Mouse (Mus musculus): ENCODE measurements at regions not wholly inside any gene's neighbourhood (a gene's known extent, or its start where the extent isn't known, plus 50 kb on each side); places are given as distances from the start of the nearest gene placed in this dataset.
A peak's percentile ranks its signal among the peaks of the same experiment; 100 is the strongest.

GRCm38 (mm10) chr4:48889074-48889592 lies 169.9 kb upstream of the Plppr1 start:
- no peak for DNase-seq

DNA sequence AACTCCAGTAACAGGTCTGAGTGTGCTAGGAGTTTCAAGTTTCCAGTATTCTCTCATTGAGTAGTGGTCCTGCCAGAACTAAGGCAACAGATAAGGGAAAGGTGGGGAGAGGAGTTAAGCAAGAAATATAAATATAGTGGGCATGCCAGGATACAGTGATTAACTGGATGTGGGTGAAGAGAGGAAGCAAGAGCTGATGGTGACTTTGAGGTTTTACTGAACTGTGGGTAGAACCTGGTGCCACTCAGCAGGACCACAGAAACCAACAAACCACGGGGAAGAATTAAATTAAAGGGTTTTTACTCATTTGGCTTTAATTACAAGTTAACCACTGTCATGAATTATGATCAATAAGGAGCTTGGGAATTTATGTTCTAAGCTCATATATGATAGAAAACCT lies 154.5 kb upstream of the Plppr1 start:
- no peak for DNase-seq

DNA sequence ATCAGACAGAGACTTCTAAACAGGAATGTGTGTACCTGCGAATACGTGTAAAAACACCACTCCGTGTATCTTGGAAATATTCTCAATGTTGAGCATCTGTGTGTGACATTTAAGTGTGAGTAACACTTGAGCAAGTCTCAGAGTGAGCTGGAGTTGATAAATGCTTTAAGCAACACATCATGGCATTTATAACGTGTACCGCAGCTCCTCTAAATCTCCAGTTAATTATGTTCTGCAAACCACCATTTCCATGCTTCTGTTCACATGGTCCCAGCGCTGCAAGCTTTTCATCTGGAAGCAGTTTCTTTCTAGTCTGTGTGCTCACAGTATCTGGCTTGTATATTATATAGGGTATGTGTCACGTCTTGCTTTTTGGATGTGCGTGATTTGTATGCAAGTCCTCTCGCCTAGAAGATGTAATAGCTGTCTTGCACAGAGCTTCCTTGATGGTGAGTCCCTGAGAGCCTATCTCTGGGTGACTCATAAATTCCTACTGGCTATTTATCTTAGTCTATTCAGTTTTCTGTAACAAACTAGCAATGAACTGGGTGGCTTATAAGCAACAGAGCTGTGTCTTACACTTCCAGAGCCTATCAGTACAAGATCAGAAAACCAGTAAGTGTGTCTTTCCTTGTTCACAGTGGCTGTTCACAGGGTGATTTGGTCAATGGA lies 153.7 kb upstream of the Plppr1 start:
- no peak for DNase-seq

GRCm38 (mm10) chr4:48909161-48909560 lies 149.9 kb upstream of the Plppr1 start:
- no peak for DNase-seq

DNA sequence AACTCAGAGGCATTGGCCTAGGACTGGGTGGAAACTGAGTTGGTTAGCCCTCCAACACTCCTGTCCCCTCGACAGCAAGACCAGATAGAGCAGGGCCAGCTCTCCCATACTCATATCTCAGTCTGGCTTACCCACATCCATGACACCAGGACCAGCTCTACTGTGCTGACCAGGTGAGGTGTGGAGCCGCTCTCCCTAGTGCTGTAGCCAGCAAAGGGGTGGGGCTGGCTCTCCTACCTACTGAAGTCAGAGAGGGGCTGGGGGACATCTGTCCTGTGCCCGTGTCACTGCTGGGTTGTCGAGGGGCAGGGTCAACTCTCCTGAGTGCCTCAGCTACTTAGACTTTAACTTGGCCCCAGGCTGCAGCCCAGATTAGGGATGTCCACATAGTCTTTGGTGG lies 145.8 kb upstream of the Plppr1 start:
- no peak for DNase-seq

- no peak for DNase-seq
Measured at GRCm38 (mm10) chr4:48924576-48925459, 134.3 kb upstream of the Plppr1 start.

- DNase-seq = no peak
Measured at GRCm38 (mm10) chr4:48938420-48938819, 120.7 kb upstream of the Plppr1 start.

- DNase-seq = no peak
Measured at GRCm38 (mm10) chr4:48938892-48939291, 120.2 kb upstream of the Plppr1 start.

- DNase-seq = peak in 1 of 2 experiments; percentile 4
Measured at GRCm38 (mm10) chr4:48945266-48945818, 113.7 kb upstream of the Plppr1 start.

- DNase-seq = no peak
Measured at GRCm38 (mm10) chr4:48952965-48953364, 106.1 kb upstream of the Plppr1 start.

DNA sequence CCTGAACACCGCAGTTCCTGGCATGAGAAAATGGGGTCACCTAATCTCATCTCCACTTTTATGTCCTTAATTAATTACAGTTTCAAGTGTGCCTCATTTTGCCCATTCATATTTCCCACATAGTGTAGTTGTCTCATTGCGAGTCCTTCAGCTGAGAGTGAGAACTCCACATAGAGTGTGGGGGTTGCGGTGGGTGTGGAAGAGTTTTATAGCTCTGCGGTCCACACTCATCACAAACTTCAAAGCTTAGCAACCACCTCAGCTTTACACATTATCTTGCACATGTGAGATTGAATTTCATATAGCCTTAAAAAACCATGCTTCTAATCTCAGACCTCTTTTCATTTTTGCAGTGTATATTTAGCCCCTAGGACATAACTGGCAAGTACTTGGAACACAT lies 83.3 kb upstream of the Plppr1 start:
- no peak for DNase-seq

GRCm38 (mm10) chr4:48992021-48992420 lies 67.1 kb upstream of the Plppr1 start:
- DNase-seq = peak; percentile 34 to 55
